Mouse (Mus musculus) liver, adult 2 months (tissue): ENCODE results near the gene Dpm1. TPM values are rescaled to one million over a fixed set of nuclear protein-coding genes. Genes with fewer than 3 reads are reported as not detected.

Experiments
- DNase-seq: peaks from one replicate; pipeline ENCODE4 v3.0.0-alpha.2; 2011; ENCODE audit warnings: low read depth, low spot score; ENCODE audit errors: extremely low read depth
- H3K27ac ChIP-seq: fragments of 200-500 bp; replicated peaks from 2 replicates; pipeline ENCODE4 v1.5.1; 2012; ENCODE audit warnings: low read depth, mild to moderate bottlenecking, control low read depth, inconsistent platforms, low read length; ENCODE audit not compliant: insufficient read depth
- H3K27me3 ChIP-seq: fragments of 200-500 bp; 2 replicates; pipeline ENCODE4 v1.6.1; 2012; ENCODE audit warnings: mild to moderate bottlenecking, moderate library complexity, low read length, inconsistent platforms; ENCODE audit not compliant: control insufficient read depth, insufficient read depth
- H3K36me3 ChIP-seq: fragments of 200-500 bp; 2 replicates; pipeline ENCODE4 v1.6.1; 2012; ENCODE audit warnings: low read length, inconsistent platforms; ENCODE audit not compliant: control insufficient read depth, insufficient read depth
- H3K4me1 ChIP-seq: fragments of 200-500 bp; 2 replicates; pipeline ENCODE4 v1.6.1; 2011; ENCODE audit warnings: low read length; ENCODE audit not compliant: control insufficient read depth, insufficient read depth
- H3K4me3 ChIP-seq: fragments of 200-500 bp; 2 replicates; pipeline ENCODE4 v1.5.1; 2011; ENCODE audit warnings: low read depth, mild to moderate bottlenecking, control low read depth, low read length, moderate library complexity; ENCODE audit not compliant: insufficient read depth
- H3K79me2 ChIP-seq: fragments of 200-500 bp; 2 replicates; pipeline ENCODE4 v1.6.1; 2012; ENCODE audit warnings: inconsistent platforms, mild to moderate bottlenecking, low read length, moderate library complexity; ENCODE audit not compliant: control insufficient read depth, insufficient read depth
- H3K9ac ChIP-seq: fragments of 200-500 bp; 2 replicates; pipeline ENCODE4 v1.6.1; 2012; ENCODE audit warnings: low read depth, mild to moderate bottlenecking, control low read depth, inconsistent platforms, low read length
- CTCF ChIP-seq: fragments of 200-500 bp; IDR thresholded peaks from 2 replicates; pipeline ENCODE4 v1.5.1; 2011; ENCODE audit warnings: low read depth, low read length, control low read depth
- POLR2A ChIP-seq: fragments of 200-500 bp; IDR thresholded peaks from 2 replicates; pipeline ENCODE4 v1.6.1; 2011; ENCODE audit warnings: low read length, control low read depth; ENCODE audit not compliant: insufficient read depth; ENCODE audit errors: extremely low read depth
- WGBS: fragments of 180-500 bp; shearing (Covaris S2); methylation state at CpG from one replicate; pipeline ENCODE4 v1.1.7; 2018; 5-methylcytosine and 5-hydroxymethylcytosine counted together
- polyA plus RNA-seq: library from polyadenylated mRNA; depleted of rRNA; stranded (reverse); fragments of >200 nt; gene quantifications from 2 replicates; pipeline ENCODE4 v1.2.3, GENCODE M21; 2012
- total RNA-seq: library from RNA; depleted of rRNA; stranded (reverse); fragments of >200 nt; gene quantifications from 2 replicates; pipeline ENCODE4 v1.2.3, GENCODE M21; 2014

Dpm1 gene
- total and polyA plus RNA-seq, 2 experiments = 30.8 to 37.7 TPM

DNA sequence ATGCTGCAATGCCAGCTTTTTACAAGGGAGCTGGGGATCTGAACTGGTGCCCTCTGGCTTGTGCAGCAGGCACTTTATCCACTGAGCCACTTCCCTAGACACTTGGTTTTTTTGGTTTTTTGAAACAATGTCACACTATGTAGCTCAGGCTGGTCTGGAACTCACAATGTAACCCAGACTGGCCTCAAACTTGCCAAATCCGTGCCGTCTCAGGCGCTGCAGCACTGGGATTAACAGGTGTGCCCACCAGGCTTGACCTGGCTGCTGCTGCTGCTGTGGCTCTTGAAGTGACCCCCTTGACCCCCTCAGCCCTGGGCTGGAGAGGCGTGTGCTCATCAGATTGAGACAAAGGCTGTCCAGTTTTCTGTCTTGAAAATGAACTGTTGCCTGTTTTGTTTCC is 7.9 kb upstream of the Dpm1 start:
- Histone ChIP-seq H3K27me3 (no peaks in the 10 kb centered on the region), H3K79me2 (no peaks in the 10 kb centered on the region), H3K27ac (no peak overlapping the region), H3K4me1 (no peaks in the 10 kb centered on the region), H3K9ac (no peak overlapping the region), H3K4me3 (no peak overlapping the region), H3K36me3 (no peaks in the 10 kb centered on the region)
- WGBS = 88% methylated on average over 4 of the region's 4 CpGs
- TF ChIP-seq POLR2A = no peak
- no peak for TF ChIP-seq CTCF
- no peak for DNase-seq

DNA sequence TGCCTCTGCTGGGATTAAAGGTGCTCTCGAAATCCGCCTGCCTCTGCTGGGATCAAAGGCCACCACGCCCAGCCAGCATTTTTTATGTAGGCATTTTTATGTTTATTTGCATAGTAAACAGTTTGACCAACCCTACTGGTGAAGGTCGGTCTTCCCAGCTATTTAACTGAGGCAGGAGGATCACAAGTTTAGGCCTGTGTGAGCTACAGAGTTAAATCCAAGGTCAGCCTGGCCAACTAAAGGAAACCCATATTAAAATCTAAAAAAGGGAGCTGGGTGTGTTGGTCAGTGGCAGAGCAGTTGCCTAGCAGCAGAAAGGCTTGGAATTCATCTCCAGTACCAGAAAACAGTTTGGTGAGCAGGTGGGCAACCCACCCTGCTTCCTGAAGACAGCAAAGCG is 2.9 kb upstream of the Dpm1 start:
- 70% methylated on average over 5 of the region's 5 CpGs for WGBS
- H3K4me3 ChIP-seq = no peak overlapping the region
- DNase-seq = no peak

DNA sequence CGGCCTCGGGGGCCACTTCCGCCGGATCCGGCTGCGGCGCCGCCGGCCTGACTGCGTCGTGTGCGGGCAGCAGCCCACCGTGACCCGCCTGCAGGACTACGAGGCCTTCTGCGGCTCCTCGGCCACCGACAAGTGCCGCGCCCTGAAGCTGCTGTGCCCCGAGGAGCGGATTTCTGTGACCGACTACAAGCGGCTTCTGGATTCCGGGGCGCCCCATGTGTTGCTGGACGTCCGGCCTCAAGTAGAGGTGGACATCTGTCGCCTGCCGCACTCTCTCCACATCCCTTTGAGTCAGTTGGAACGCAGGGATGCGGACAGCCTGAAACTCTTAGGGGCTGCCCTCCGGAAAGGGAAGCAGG is 1.1 kb upstream of the Dpm1 start:
- peak overlapping the region; percentile 94 for H3K4me3 ChIP-seq
- WGBS = 61% methylated on average over 33 of the region's 33 CpGs
- H3K9ac ChIP-seq = peak overlapping the region; percentile 92
- H3K27me3 ChIP-seq = no peaks in the 10 kb centered on the region
- DNase-seq = no peak
- peaks cover 36% of the 10 kb centered on the region for H3K79me2 ChIP-seq
- no peak overlapping the region for H3K27ac ChIP-seq
- TF ChIP-seq POLR2A (no peak), CTCF (no peak)
- H3K4me1 ChIP-seq = peaks cover 15% of the 10 kb centered on the region
- peaks cover 6% of the 10 kb centered on the region; the same call in 1 of the 2 replicates for H3K36me3 ChIP-seq

More for the DNA sequence above, 2.9 kb upstream of the Dpm1 start:
- Histone ChIP-seq H3K9ac (no peak overlapping the region), H3K27me3 (no peaks in the 10 kb centered on the region), H3K36me3 (no peaks in the 10 kb centered on the region), H3K27ac (no peak overlapping the region), H3K4me1 (peaks cover 15% of the 10 kb centered on the region), H3K79me2 (peaks cover 28% of the 10 kb centered on the region)
- TF ChIP-seq POLR2A = no peak
- TF ChIP-seq CTCF = no peak

DNA sequence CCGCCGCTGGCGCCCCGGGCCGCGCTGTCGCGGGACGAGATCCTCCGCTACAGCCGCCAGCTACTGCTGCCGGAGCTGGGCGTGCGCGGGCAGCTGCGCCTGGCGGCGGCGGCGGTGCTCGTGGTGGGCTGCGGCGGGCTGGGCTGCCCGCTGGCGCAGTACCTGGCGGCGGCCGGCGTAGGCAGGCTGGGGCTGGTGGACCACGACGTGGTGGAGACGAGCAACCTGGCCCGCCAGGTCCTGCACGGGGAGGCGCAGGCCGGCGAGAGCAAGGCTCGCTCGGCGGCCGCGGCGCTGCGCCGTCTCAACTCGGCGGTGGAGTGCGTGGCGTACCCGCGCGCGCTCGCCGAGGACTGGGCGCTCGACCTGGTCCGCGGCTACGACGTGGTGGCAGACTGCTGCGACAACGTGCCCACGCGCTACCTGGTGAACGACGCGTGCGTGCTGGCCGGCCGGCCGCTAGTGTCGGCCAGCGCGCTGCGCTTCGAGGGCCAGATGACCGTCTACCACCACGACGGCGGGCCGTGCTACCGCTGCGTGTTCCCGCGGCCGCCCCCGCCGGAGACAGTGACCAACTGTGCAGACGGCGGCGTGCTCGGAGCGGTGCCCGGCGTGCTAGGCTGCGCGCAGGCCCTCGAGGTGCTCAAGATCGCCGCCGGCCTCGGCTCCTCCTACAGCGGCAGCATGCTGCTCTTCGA is 531 bp upstream of the Dpm1 start:
- no peaks in the 10 kb centered on the region for H3K27me3 ChIP-seq
- WGBS = 3% methylated on average over 105 of the region's 105 CpGs

DNA sequence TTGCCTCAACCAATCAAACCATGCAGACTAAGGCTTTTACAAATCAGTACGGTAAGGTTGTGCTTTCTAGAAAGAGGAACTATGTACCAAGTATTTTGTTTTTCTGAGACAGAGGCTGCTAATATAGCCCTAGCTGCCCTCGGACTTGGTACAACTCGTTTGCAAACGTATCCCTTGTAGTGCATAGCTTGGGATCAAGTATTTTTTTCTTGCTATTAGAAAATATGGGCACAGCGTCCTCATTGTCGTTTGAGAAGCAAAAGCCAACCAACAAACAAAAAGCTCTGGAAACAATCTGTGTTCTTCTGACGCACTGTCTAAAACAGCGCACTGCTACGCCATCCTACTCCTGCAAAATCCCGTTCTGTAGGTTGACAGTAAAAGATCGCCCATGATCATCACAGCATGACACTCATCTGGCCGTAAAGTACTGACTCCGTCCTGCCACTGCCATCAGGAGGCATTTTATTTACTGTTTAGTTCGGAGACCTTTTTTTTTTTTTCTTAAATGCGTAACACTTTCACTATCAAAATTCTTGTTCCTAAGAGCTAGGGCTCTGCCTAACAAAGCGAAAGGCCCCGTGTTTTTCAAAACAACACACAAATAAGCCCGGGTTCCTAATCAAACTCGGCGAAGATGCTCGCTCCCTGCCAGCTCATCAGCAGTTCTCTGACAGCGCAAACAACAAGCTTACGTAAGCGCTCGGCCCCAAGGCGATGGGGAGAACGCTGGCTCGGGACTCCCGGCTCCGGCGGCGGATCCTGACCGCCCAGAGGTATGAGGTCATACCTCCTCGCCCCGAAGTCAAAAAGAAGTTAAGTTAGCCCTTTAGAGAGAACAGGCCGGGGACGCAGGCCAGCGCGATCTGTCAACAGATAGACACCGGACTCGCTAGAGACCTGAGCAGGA is 1.0 kb downstream of the Dpm1 start:
- peak overlapping the region; percentile 92 for H3K9ac ChIP-seq
- peak overlapping the region; percentile 92 for H3K27ac ChIP-seq
- peak overlapping the region; percentile 94 for H3K4me3 ChIP-seq
- DNase-seq = peak; percentile 58
- 9% methylated on average over 41 of the region's 41 CpGs for WGBS
- peaks cover 26% of the 10 kb centered on the region for H3K36me3 ChIP-seq
- 0 out of 2 replicates have a peak, but pooled peaks have one; percentile 16 for TF ChIP-seq POLR2A
- no peak for TF ChIP-seq CTCF
- peaks cover 15% of the 10 kb centered on the region for H3K4me1 ChIP-seq
- H3K79me2 ChIP-seq = peaks cover 36% of the 10 kb centered on the region
- H3K27me3 ChIP-seq = no peaks in the 10 kb centered on the region

More for the DNA sequence above, 531 bp upstream of the Dpm1 start:
- Histone ChIP-seq H3K4me1 (peaks cover 15% of the 10 kb centered on the region), H3K27ac (peak overlapping the region; percentile 92), H3K79me2 (peaks cover 36% of the 10 kb centered on the region), H3K4me3 (peak overlapping the region; percentile 94), H3K36me3 (peaks cover 11% of the 10 kb centered on the region), H3K9ac (peak overlapping the region; percentile 92)
- no peak for DNase-seq
- TF ChIP-seq POLR2A = no peak
- TF ChIP-seq CTCF = no peak

DNA sequence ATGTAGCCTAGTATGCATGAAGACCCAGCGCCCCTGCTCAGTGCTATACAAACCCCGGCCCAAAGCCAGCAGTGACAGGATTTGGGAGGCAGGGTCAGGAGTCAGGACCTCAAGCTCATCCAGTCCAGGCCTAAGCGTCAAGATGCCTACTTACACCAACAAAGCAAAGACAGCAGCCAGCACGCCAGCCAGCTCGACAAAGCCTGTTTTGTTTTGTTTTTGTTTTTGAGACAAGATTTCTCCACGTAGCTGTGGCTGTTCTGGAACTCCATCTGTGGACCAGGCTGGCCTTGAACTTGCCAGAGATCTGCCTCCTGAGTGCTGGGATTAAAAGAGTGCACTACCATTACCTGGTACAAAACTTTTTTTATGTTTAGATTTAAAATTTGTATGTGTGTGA is 7.1 kb downstream of the Dpm1 start:
- 95% methylated on average over 6 of the region's 6 CpGs for WGBS
- Histone ChIP-seq H3K36me3 (peaks cover 72% of the 10 kb centered on the region), H3K4me3 (no peak overlapping the region), H3K9ac (no peak overlapping the region), H3K27me3 (no peaks in the 10 kb centered on the region), H3K27ac (no peak overlapping the region), H3K4me1 (0 out of 2 replicates have a peak, but pooled peaks cover under 1% of the 10 kb centered on the region), H3K79me2 (peaks cover 10% of the 10 kb centered on the region; the same call in 1 of the 2 replicates)
- DNase-seq = no peak
- TF ChIP-seq CTCF (no peak), POLR2A (no peak)
